Mouse (Mus musculus) adrenal gland, postnatal 14 days (tissue): ENCODE measurements at regions not wholly inside any gene's neighbourhood (a gene's known extent, or its start where the extent isn't known, plus 50 kb on each side); places are given as distances from the start of the nearest gene placed in this dataset.

Source experiments
- DNase-seq: peaks from one replicate; pipeline ENCODE4 v3.0.0; 2021; ENCODE audit warnings: mixed read lengths

DNA sequence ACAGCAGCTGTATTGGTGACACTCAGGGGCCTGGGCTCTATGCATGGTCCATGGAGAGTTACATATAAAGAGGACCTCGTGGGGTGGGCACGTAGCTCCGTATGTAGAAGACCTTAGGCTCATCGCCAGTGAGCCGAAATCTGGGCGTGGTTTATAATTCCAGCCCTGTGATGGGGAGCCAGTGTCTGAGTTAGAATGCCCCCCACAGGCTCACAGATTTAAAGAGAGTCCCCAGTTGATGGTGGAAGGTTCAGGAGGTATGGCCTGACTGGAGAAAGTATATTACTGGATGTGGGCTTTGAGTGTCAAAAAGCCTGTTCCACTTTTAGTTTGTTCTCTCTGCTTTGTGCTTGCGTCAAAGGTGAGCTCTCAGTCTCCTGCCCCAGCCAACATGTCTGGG, 54.8 kb downstream of the 1700122O11Rik start:
- DNase-seq = no peak

GRCm38 (mm10) chr17:47981556-47982027, 56.5 kb downstream of the 1700122O11Rik start:
- DNase-seq = no peak

- DNase-seq = no peak
These were observed 54.8 kb upstream of the Foxp4 start for GRCm38 (mm10) chr17:47979266-47979665.

GRCm38 (mm10) chr17:47978404-47979030, 54.1 kb upstream of the Foxp4 start:
- no peak for DNase-seq

DNA sequence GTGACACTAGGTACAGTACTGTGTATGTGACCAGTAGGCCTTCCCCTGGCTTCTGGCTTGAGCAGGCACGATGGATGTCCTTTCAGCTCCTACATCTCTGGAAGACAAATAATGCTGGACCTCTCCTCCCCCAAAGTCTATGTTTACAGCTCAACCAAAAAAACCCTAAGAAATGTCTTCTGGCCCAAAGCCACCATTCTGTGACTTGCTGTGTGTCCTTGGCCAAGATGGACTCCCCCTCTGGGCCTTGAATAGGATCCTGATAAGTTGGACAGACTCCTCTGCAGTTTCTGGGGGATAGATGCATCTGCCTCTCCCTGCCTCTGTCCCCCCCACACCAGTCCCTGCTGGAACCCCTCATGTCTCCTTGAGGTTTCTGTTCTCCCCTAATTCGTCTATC, 53.6 kb upstream of the Foxp4 start:
- DNase-seq = no peak

- no peak for DNase-seq
These were observed 52.5 kb upstream of the Foxp4 start for GRCm38 (mm10) chr17:47976999-47977357.

- DNase-seq = peak; percentile 88
These were observed 51.9 kb upstream of the Foxp4 start for GRCm38 (mm10) chr17:47976061-47976998.

GRCm38 (mm10) chr17:47975281-47976060, 51.0 kb upstream of the Foxp4 start:
- DNase-seq = peak; percentile 47

- DNase-seq = no peak
These were observed 50.1 kb upstream of the Foxp4 start for GRCm38 (mm10) chr17:47974503-47974902.
